Mouse (Mus musculus) neural tube, embryonic 14.5 days (tissue): ENCODE measurements around the gene Vps37d. TPM values are rescaled to one million over a fixed set of nuclear protein-coding genes. Genes with fewer than 3 reads are reported as not detected.
A peak's percentile ranks its signal among the peaks of the same experiment; 100 is the strongest.

ENCODE experiments used
- ATAC-seq: fragments of 200-750 bp; cut with Nextera tagmentation; 2 replicates; pipeline ENCODE4 v1.8.0; 2017; ENCODE audit warnings: low read depth, mild to moderate bottlenecking, moderate TSS enrichment, moderate library complexity
- H3K27ac ChIP-seq: fragments of 300-500 bp; sonication (generic); 2 replicates; pipeline ENCODE4 v1.5.1; 2014; ENCODE audit warnings: low read depth, mild to moderate bottlenecking, control low read depth, low read length, moderate library complexity, mixed read lengths
- H3K27me3 ChIP-seq: fragments of 300-500 bp; sonication (generic); 2 replicates; pipeline ENCODE4 v1.6.1; 2014; ENCODE audit warnings: low read length; ENCODE audit not compliant: control insufficient read depth, insufficient read depth
- H3K36me3 ChIP-seq: fragments of 300-500 bp; sonication (generic); 2 replicates; pipeline ENCODE4 v1.6.1; 2014; ENCODE audit warnings: low read length, mixed read lengths; ENCODE audit not compliant: control insufficient read depth, insufficient read depth
- H3K4me1 ChIP-seq: fragments of 300-500 bp; sonication (generic); 2 replicates; pipeline ENCODE4 v1.6.1; 2014; ENCODE audit warnings: low read length; ENCODE audit not compliant: control insufficient read depth, insufficient read depth
- H3K4me2 ChIP-seq: fragments of 300-500 bp; sonication (generic); 2 replicates; pipeline ENCODE4 v1.6.1; 2014; ENCODE audit warnings: mild to moderate bottlenecking, low read depth, low read length, control low read depth
- H3K4me3 ChIP-seq: fragments of 300-500 bp; sonication (generic); 2 replicates; pipeline ENCODE4 v1.5.1; 2014; ENCODE audit warnings: low read depth, low read length, control low read depth, mixed read lengths
- H3K9ac ChIP-seq: fragments of 300-500 bp; sonication (generic); replicated peaks from 2 replicates; pipeline ENCODE4 v1.6.1; 2014; ENCODE audit warnings: low read depth, mild to moderate bottlenecking, control low read depth, low read length, mixed read lengths
- H3K9me3 ChIP-seq: fragments of 300-500 bp; sonication (generic); 2 replicates; pipeline ENCODE4 v1.6.1; 2016; ENCODE audit warnings: low read length; ENCODE audit not compliant: control insufficient read depth
- WGBS: fragments of 180-500 bp; shearing (Covaris S2); extraction: QIAGEN DNeasy Blood & Tissue Kit; methylation state at CpG from one replicate; pipeline ENCODE4 v1.1.7; 2014; 5-methylcytosine and 5-hydroxymethylcytosine counted together
- polyA plus RNA-seq: library from polyadenylated mRNA; unstranded; fragments of >200 nt; fragmentation: Nextera tagmentation; extraction: Ambion mirVana; gene quantifications from 2 replicates; pipeline ENCODE4 v1.2.1, GENCODE M21; 2014

Vps37d gene
- polyA plus RNA-seq, 1 experiment from 2014 or later = 28.8 TPM

- ATAC-seq = no peak
- Histone ChIP-seq H3K4me3 (no peak overlapping the region), H3K27me3 (peaks cover 19% of the 10 kb centered on the region), H3K9ac (no peak overlapping the region), H3K27ac (no peak overlapping the region), H3K4me1 (peaks cover 5% of the 10 kb centered on the region; the same call in 1 of the 2 replicates), H3K9me3 (no peaks in the 10 kb centered on the region), H3K4me2 (no peak overlapping the region), H3K36me3 (no peaks in the 10 kb centered on the region)
- WGBS = 57% methylated on average over 6 of the region's 6 CpGs
Observed at GRCm38 (mm10) chr5:135109017-135109416, 31.0 kb upstream of the Vps37d start.

GRCm38 (mm10) chr5:135107521-135108501, 29.7 kb upstream of the Vps37d start:
- no peak overlapping the region for H3K9ac ChIP-seq
- H3K27me3 ChIP-seq = peaks cover 19% of the 10 kb centered on the region
- H3K36me3 ChIP-seq = no peaks in the 10 kb centered on the region
- peaks cover 5% of the 10 kb centered on the region; the same call in 1 of the 2 replicates for H3K4me1 ChIP-seq
- ATAC-seq = peak; percentile 21; the same call in 1 of the 2 replicates
- H3K27ac ChIP-seq = no peak overlapping the region
- H3K4me3 ChIP-seq = 0 out of 2 replicates have a peak overlapping the region, but pooled peaks have one; percentile 12
- no peaks in the 10 kb centered on the region for H3K9me3 ChIP-seq
- WGBS = 8% methylated on average over 40 of the region's 40 CpGs
- H3K4me2 ChIP-seq = peak overlapping the region; percentile 71

GRCm38 (mm10) chr5:135106758-135107256, 28.7 kb upstream of the Vps37d start:
- peak overlapping the region; percentile 44 for H3K4me3 ChIP-seq
- H3K9me3 ChIP-seq = no peaks in the 10 kb centered on the region
- peak overlapping the region; percentile 71 for H3K4me2 ChIP-seq
- H3K36me3 ChIP-seq = no peaks in the 10 kb centered on the region
- no peak overlapping the region for H3K27ac ChIP-seq
- H3K4me1 ChIP-seq = peaks cover 5% of the 10 kb centered on the region; the same call in 1 of the 2 replicates
- H3K9ac ChIP-seq = peak overlapping the region; percentile 29
- WGBS = under 1% methylated on average over 47 of the region's 48 CpGs
- peaks cover 19% of the 10 kb centered on the region for H3K27me3 ChIP-seq
- ATAC-seq = peak; percentile 87

- WGBS = 66% methylated on average over 11 of the region's 11 CpGs
- Histone ChIP-seq H3K9me3 (no peaks in the 10 kb centered on the region), H3K4me3 (no peak overlapping the region), H3K4me2 (no peak overlapping the region), H3K4me1 (peaks cover 5% of the 10 kb centered on the region; the same call in 1 of the 2 replicates), H3K36me3 (no peaks in the 10 kb centered on the region), H3K9ac (no peak overlapping the region), H3K27ac (no peak overlapping the region), H3K27me3 (peaks cover 16% of the 10 kb centered on the region)
- no peak for ATAC-seq
Observed at GRCm38 (mm10) chr5:135103999-135104660, 26.1 kb upstream of the Vps37d start.

GRCm38 (mm10) chr5:135100981-135101380, 22.9 kb upstream of the Vps37d start:
- H3K4me1 ChIP-seq = no peaks in the 10 kb centered on the region
- no peak for ATAC-seq

GRCm38 (mm10) chr5:135089653-135090052, 11.6 kb upstream of the Vps37d start, which contains the start of gene Mlxipl:
Gene Mlxipl (plus strand): TSS chr5:135089890.
- Histone ChIP-seq H3K9ac (no peak within 1 kb of the TSS), H3K4me3 (no peak within 1 kb of the TSS), H3K27me3 (peaks cover 23% of the 10 kb centered on the region)

More at GRCm38 (mm10) chr5:135100981-135101380, 22.9 kb upstream of the Vps37d start:
- Histone ChIP-seq H3K27ac (no peak overlapping the region), H3K27me3 (no peaks in the 10 kb centered on the region), H3K9me3 (no peaks in the 10 kb centered on the region), H3K4me3 (no peak overlapping the region), H3K9ac (no peak overlapping the region), H3K36me3 (no peaks in the 10 kb centered on the region), H3K4me2 (no peak overlapping the region)
- WGBS = 79% methylated on average over 1 of the region's 1 CpGs

GRCm38 (mm10) chr5:135086871-135087270, 8.8 kb upstream of the Vps37d start:
- Histone ChIP-seq H3K4me3 (no peak overlapping the region), H3K27me3 (peaks cover 23% of the 10 kb centered on the region), H3K9me3 (no peaks in the 10 kb centered on the region), H3K4me1 (no peaks in the 10 kb centered on the region), H3K4me2 (no peak overlapping the region), H3K27ac (no peak overlapping the region), H3K36me3 (no peaks in the 10 kb centered on the region), H3K9ac (no peak overlapping the region)
- ATAC-seq = no peak
- WGBS = 74% methylated on average over 4 of the region's 4 CpGs

More at GRCm38 (mm10) chr5:135089653-135090052, 11.6 kb upstream of the Vps37d start, which contains the start of gene Mlxipl:
- H3K4me1 ChIP-seq = no peaks in the 10 kb centered on the region
- no peak within 1 kb of the TSS for H3K4me2 ChIP-seq
- ATAC-seq = no peak
- WGBS = 4% methylated on average over 38 of the region's 39 CpGs
- no peaks in the 10 kb centered on the region for H3K9me3 ChIP-seq
- H3K36me3 ChIP-seq = no peaks in the 10 kb centered on the region
- no peak within 1 kb of the TSS for H3K27ac ChIP-seq

- no peaks in the 10 kb centered on the region for H3K36me3 ChIP-seq
- ATAC-seq = no peak
- H3K9me3 ChIP-seq = no peaks in the 10 kb centered on the region
- 89% methylated on average over 5 of the region's 5 CpGs for WGBS
- H3K4me2 ChIP-seq = no peak overlapping the region
- H3K27ac ChIP-seq = no peak overlapping the region
- no peak overlapping the region for H3K9ac ChIP-seq
- peaks cover 9% of the 10 kb centered on the region for H3K4me1 ChIP-seq
- H3K27me3 ChIP-seq = no peaks in the 10 kb centered on the region
- H3K4me3 ChIP-seq = no peak overlapping the region
Observed at GRCm38 (mm10) chr5:135080539-135080938, 2.5 kb upstream of the Vps37d start.
